Mouse (Mus musculus) retina, postnatal 7 days (tissue): Measurements from ENCODE around the gene B4galt2.

Source experiments
- DNase-seq: peaks from one replicate; pipeline ENCODE4 v3.0.0-alpha.2; 2012; ENCODE audit warnings: low read depth, low spot score

B4galt2 gene

GRCm38 (mm10) chr4:117882701-117883691 is at the start of gene B4galt2:
B4galt2 (minus strand) TSS chr4:117883487.
- no peak for DNase-seq

DNA sequence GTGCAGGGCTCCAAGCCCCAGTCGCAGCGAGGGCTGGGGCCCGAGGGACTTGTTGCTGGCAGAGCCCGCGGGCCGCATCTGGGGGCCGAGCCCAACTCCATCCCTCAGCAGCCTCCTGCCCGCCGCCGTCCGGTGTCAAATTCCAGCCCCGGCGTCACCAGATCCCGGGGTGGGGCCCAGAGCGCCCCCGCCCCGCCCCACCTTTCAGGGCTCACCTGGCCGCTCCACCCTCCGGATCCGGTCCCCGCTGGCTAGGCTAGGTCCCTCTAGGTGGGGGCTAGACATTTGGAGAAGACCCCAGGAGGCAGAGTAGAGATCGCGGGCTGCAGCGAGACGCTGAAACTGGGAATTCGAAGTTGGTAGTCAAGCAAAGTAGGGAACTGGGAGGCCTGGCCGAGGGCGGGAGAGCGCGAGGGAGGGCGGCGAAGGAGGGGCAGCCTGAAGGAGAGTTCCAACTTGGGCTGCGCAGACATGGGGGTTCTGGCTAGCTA is 46.1 kb upstream of the B4galt2 start, which contains the start of gene Artn:
Artn (minus strand) TSS at position 373 of the 491 bp plus-strand sequence.
- DNase-seq = no peak

- no peak for DNase-seq
Measured at GRCm38 (mm10) chr4:117928699-117929241, 45.5 kb upstream of the B4galt2 start.

DNA sequence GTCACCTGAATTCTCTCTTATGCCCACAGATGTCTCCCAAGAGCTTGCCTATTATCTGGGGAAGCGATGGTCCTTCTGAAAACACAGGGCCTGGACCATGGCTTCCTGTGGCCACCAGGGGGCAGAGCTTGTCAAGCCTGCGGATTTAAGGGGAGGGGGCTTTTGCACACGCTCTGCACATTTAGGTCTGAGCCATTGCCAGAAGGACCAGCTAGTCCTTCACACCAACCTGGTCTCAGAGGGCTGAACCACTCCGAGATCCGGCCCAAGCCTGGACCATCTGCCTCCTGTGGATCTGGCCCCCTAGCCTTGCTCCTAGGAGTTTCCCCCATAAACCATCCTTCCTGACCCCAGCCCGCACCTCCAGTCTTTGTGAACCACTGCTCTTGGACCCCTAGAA is 44.9 kb upstream of the B4galt2 start:
- no peak for DNase-seq

GRCm38 (mm10) chr4:117926545-117927482 is 43.5 kb upstream of the B4galt2 start:
- no peak for DNase-seq

GRCm38 (mm10) chr4:117924916-117925315 is 41.6 kb upstream of the B4galt2 start:
- no peak for DNase-seq

DNA sequence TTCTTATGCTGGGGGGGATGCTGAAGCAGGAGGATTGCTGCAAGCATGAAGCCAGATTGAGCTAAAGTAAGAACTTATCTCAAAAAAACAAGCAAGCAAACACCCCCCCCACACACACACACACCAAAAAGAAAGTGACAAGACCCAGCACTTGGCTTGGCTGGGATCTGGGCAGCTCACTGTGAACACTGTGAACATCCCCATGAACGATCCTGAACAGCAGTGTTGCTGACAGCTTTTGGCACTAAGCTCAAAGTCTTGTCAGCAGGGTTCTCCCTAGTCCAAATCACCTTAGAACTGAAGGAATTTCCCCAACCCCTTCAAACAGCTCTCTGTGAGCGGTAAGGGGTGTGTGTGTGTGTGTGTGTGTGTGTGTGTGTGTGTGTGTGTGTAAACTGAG is 40.2 kb upstream of the B4galt2 start:
- DNase-seq = no peak

DNA sequence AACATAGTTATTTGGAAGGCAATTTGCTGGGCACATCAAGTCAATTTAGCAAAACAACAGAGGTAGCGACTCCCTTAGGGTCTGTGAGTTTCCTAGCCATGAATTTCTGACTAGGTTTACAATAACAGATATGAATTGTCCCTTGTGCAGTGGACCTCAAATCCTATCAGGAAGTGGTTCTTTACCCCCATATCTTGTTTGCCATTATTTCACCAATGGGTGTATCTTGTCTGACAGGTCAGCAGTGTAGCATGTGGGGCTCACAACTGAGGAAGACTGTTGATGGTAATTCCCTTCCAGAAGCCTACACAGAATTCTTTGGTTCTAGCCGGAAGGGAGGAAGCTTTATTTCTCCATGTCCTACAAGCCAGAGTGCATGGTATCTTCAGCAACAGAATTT is 38.1 kb upstream of the B4galt2 start:
- DNase-seq = no peak

DNA sequence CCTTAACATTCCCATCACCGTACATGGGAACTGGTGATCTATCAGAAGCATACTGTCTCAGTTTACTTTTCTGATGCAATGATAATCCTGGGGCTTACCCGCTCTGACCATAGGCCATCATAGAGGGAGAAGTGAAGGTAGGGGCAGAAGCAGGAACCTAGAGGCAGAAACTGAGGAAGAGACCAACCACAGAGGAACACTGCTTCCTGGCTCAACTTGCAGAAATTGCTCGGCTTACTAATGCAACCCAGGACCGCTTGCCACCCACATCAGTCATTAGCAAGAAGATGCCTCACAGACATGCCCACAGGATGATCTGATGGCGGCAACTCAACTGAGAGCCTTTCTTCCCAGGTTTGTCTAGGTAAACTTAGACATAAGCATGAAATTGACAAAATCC is 35.5 kb upstream of the B4galt2 start:
- DNase-seq = no peak

DNA sequence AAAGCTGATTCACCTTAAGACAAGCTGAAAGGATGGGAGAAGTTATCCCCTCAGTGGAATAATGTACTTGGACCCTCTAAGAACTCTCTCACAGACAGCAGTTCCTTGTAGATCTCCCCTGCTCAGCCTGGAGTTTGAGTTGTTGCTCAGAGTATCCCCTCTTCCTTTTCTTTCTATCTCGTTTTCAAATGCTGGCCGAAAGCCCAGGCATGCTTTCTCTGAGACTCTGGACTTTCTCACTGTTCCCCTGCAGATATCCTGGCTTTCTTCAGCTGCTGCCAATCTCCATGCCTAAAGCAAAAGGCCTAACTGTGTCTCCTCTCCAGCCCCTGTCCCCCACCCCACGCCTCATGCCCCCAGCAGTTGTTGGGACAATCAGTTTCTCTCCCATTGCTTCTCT is 35.0 kb upstream of the B4galt2 start:
- no peak for DNase-seq

GRCm38 (mm10) chr4:117917847-117918246 is 34.6 kb upstream of the B4galt2 start:
- DNase-seq = no peak

DNA sequence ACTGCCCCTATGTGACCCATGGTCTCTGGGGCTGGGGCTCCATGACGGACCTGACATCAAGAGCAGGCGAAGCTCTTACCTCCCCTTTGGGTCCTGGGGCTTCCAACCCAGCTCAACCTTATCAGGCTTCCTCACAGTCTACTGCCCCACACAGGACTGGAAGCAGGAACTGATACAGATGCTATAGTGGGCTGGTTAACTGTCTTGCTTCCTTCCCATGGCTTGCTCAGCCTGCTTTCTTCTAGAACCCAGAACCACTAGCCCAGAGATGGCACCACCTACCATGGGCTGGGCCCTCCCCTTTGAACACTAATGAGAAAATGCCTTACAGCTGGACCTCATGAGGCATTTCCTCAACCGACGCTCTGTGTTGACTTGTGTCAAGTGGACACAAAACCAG is 34.1 kb upstream of the B4galt2 start:
- DNase-seq = no peak

- DNase-seq = no peak
Measured at GRCm38 (mm10) chr4:117916386-117916785, 33.1 kb upstream of the B4galt2 start.

- DNase-seq = no peak
Measured at GRCm38 (mm10) chr4:117915489-117916105, 32.3 kb upstream of the B4galt2 start.

- DNase-seq = peak; percentile 85
Measured at GRCm38 (mm10) chr4:117914591-117915442, 31.5 kb upstream of the B4galt2 start, which contains the start of gene Ipo13. Ipo13 (minus strand) TSS chr4:117914999.

- DNase-seq = no peak
Measured at GRCm38 (mm10) chr4:117914031-117914430, 30.7 kb upstream of the B4galt2 start.

- no peak for DNase-seq
Measured at GRCm38 (mm10) chr4:117913421-117913820, 30.1 kb upstream of the B4galt2 start.

DNA sequence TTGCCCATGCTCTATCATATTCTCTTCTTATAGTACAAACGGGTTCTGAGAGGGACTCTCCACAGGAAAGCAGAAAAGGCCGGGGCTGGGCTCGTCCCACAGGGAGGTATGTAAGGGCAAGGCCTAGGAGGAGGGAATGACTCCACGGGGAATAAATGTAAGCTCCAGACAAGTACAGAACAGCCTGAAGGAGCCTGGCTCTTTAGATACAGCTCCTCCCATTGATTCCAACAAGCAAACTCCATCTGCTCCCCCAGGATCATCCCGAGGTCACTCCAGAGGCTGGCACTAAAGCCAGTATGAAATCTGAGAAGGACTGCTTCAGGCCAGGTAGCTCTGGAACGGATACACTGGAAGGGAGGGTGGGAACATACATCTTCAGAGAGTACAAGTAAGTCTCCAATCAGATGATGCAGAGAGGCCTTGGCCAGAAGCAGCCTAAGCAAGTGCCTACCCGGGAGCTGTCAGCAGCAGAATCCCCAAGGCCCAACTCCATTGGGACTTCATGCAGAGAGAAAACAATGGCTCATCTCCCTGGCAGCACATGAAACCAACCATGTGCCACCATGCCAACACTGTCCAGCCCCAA is 29.5 kb upstream of the B4galt2 start:
- DNase-seq = no peak

- DNase-seq = no peak
Measured at GRCm38 (mm10) chr4:117912131-117912561, 28.9 kb upstream of the B4galt2 start.
